Mouse (Mus musculus): ENCODE measurements around the gene Eef1akmt3.

Eef1akmt3 gene

GRCm38 (mm10) chr10:127002765-127003164, 38.5 kb downstream of the Eef1akmt3 start:
- in situ Hi-C loops (cut with MboI, MseI) = no loop called here

- in situ Hi-C loops (cut with MboI, MseI) = no loop called here
Observed at GRCm38 (mm10) chr10:127002056-127002455, 39.3 kb downstream of the Eef1akmt3 start.

GRCm38 (mm10) chr10:127001297-127001696, 40.0 kb downstream of the Eef1akmt3 start:
- in situ Hi-C loops (cut with MboI, MseI) = no loop called here

GRCm38 (mm10) chr10:127000529-127000928, 40.8 kb downstream of the Eef1akmt3 start, which contains the start of gene Avil:
Avil (plus strand) TSS chr10:127000709.
- in situ Hi-C loops (cut with MboI, MseI) = no loop called here

- in situ Hi-C loops (cut with MboI, MseI) = no loop called here
Observed at GRCm38 (mm10) chr10:126997340-126998113, 43.8 kb downstream of the Eef1akmt3 start.

- in situ Hi-C loops (cut with MboI, MseI) = no loop called here
Observed at GRCm38 (mm10) chr10:126993621-126994020, 47.7 kb downstream of the Eef1akmt3 start.

GRCm38 (mm10) chr10:126991676-126992075, 49.6 kb downstream of the Eef1akmt3 start:
- in situ Hi-C loops (cut with MboI, MseI) = no loop called here

GRCm38 (mm10) chr10:126990313-126991056, 50.8 kb downstream of the Eef1akmt3 start:
- in situ Hi-C loops (cut with MboI, MseI) = no loop called here

GRCm38 (mm10) chr10:126988513-126989165, 52.7 kb downstream of the Eef1akmt3 start:
- in situ Hi-C loops (cut with MboI, MseI) = no loop called here

- in situ Hi-C loops (cut with MboI, MseI) = no loop called here
Observed at GRCm38 (mm10) chr10:126987183-126988118, 53.9 kb downstream of the Eef1akmt3 start.

GRCm38 (mm10) chr10:126986541-126986961, 54.8 kb downstream of the Eef1akmt3 start:
- in situ Hi-C loops (cut with MboI, MseI) = no loop called here

GRCm38 (mm10) chr10:126985579-126985978, 55.7 kb downstream of the Eef1akmt3 start:
- in situ Hi-C loops (cut with MboI, MseI) = no loop called here

GRCm38 (mm10) chr10:126985127-126985526, 56.2 kb downstream of the Eef1akmt3 start:
- in situ Hi-C loops (cut with MboI, MseI) = no loop called here

GRCm38 (mm10) chr10:126984189-126985004, 56.9 kb downstream of the Eef1akmt3 start:
- in situ Hi-C loops (cut with MboI, MseI) = loop anchor here (5.0 kb wide), 1 partner anchor 62 kb away; no protein-coding TSS in a partner anchor

GRCm38 (mm10) chr10:126983193-126983725, 58.1 kb downstream of the Eef1akmt3 start:
- in situ Hi-C loops (cut with MboI, MseI) = loop anchor here (5.0 kb wide), 1 partner anchor 61 kb away; no protein-coding TSS in a partner anchor

GRCm38 (mm10) chr10:126981746-126982145, 59.6 kb downstream of the Eef1akmt3 start:
- in situ Hi-C loops (cut with MboI, MseI) = loop anchor here (5.0 kb wide), 1 partner anchor 59 kb away; no protein-coding TSS in a partner anchor
